Mouse (Mus musculus) c-Kit-positive CD71-positive TER-119-negative erythroid progenitor cells, embryonic 14.5 days (primary cell): Measurements from ENCODE around the gene Gm128.
A peak's percentile ranks its signal among the peaks of the same experiment; 100 is the strongest.

Experiments
- DNase-seq: peaks from one replicate; pipeline ENCODE4 v3.0.0-alpha.2; 2013; ENCODE audit warnings: low read depth

The Gm128 gene

GRCm38 (mm10) chr3:95241498-95241897 is at the start of gene Gm128:
TSS of gene Gm128 (minus strand) at chr3:95241598.
- no peak for DNase-seq

GRCm38 (mm10) chr3:95291041-95291440 is 49.6 kb upstream of the Gm128 start:
- no peak for DNase-seq

- no peak for DNase-seq
These were observed 48.8 kb upstream of the Gm128 start for GRCm38 (mm10) chr3:95290156-95290555.

GRCm38 (mm10) chr3:95289419-95289818 is 48.0 kb upstream of the Gm128 start:
- no peak for DNase-seq

- DNase-seq = no peak
These were observed 46.1 kb upstream of the Gm128 start for GRCm38 (mm10) chr3:95287541-95287940.

- no peak for DNase-seq
These were observed 45.1 kb upstream of the Gm128 start for GRCm38 (mm10) chr3:95286510-95286909.

- no peak for DNase-seq
These were observed 44.6 kb upstream of the Gm128 start for GRCm38 (mm10) chr3:95286011-95286410.

GRCm38 (mm10) chr3:95285390-95285789 is 44.0 kb upstream of the Gm128 start:
- no peak for DNase-seq

GRCm38 (mm10) chr3:95284501-95285281 is 43.3 kb upstream of the Gm128 start:
- DNase-seq = no peak

- no peak for DNase-seq
These were observed 42.7 kb upstream of the Gm128 start for GRCm38 (mm10) chr3:95284062-95284461.

- DNase-seq = no peak
These were observed 42.2 kb upstream of the Gm128 start for GRCm38 (mm10) chr3:95283589-95283941.

GRCm38 (mm10) chr3:95282865-95283588 is 41.6 kb upstream of the Gm128 start:
- peak; percentile 66 for DNase-seq

- no peak for DNase-seq
These were observed 41.0 kb upstream of the Gm128 start for GRCm38 (mm10) chr3:95282381-95282864.

- peak; percentile 99 for DNase-seq
These were observed 40.1 kb upstream of the Gm128 start, which contains the start of the genes Mindy1 and Prune1 for GRCm38 (mm10) chr3:95281216-95282126. TSS of gene Mindy1 (plus strand) at chr3:95281345. TSS of gene Prune1 (minus strand) at chr3:95282076.

GRCm38 (mm10) chr3:95280747-95281146 is 39.3 kb upstream of the Gm128 start:
- no peak for DNase-seq

- no peak for DNase-seq
These were observed 35.8 kb upstream of the Gm128 start for GRCm38 (mm10) chr3:95277149-95277551.

- no peak for DNase-seq
These were observed 35.1 kb upstream of the Gm128 start for GRCm38 (mm10) chr3:95276428-95276934.

GRCm38 (mm10) chr3:95275161-95275560 is 33.8 kb upstream of the Gm128 start:
- no peak for DNase-seq

GRCm38 (mm10) chr3:95274453-95274852 is 33.1 kb upstream of the Gm128 start:
- DNase-seq = no peak

- no peak for DNase-seq
These were observed 32.1 kb upstream of the Gm128 start for GRCm38 (mm10) chr3:95273471-95273870.

- no peak for DNase-seq
These were observed 29.5 kb upstream of the Gm128 start for GRCm38 (mm10) chr3:95270766-95271364.
